Mouse (Mus musculus): Measurements from ENCODE around the gene Polr1c. TPM values are rescaled to one million over a fixed set of nuclear protein-coding genes. Genes with fewer than 3 reads are reported as not detected.

Gene Polr1c
- polyA plus RNA-seq, 1 experiment: 55.4 TPM

GRCm38 (mm10) chr17:46259675-46260074, 11.8 kb upstream of the Polr1c start:
- WGBS: 85% methylated on average over 17 of the region's 17 CpGs

GRCm38 (mm10) chr17:46258279-46259053, 10.6 kb upstream of the Polr1c start:
- WGBS: 88% methylated on average over 30 of the region's 30 CpGs
- H3K4me3 ChIP-seq (replicated peaks; ENCODE audit: control insufficient read depth, low read depth, low read length): no peak overlapping the region
- H3K4me1 ChIP-seq (ENCODE audit: control insufficient read depth, insufficient read depth, low read length): no peaks in the 10 kb centered on the region; the same call in 1 of the 2 replicates
- H3K27ac ChIP-seq (ENCODE audit: control insufficient read depth, insufficient read depth, low read depth, low read length, poor library complexity): no peak overlapping the region
- TF ChIP-seq CTCF (IDR thresholded peaks at IDR 0.05; ENCODE audit: control insufficient read depth, insufficient read depth, low read length) (no peak), POLR2A (IDR thresholded peaks at IDR 0.05; ENCODE audit: borderline replicate concordance, control insufficient read depth, low read depth, low read length) (no peak)

More at GRCm38 (mm10) chr17:46259675-46260074, 11.8 kb upstream of the Polr1c start:
- TF ChIP-seq CTCF (IDR thresholded peaks at IDR 0.05; ENCODE audit: control insufficient read depth, insufficient read depth, low read length) (no peak), POLR2A (IDR thresholded peaks at IDR 0.05; ENCODE audit: borderline replicate concordance, control insufficient read depth, low read depth, low read length) (no peak)
- H3K4me3 ChIP-seq (replicated peaks; ENCODE audit: control insufficient read depth, low read depth, low read length): no peak overlapping the region
- H3K27ac ChIP-seq (ENCODE audit: control insufficient read depth, insufficient read depth, low read depth, low read length, poor library complexity): no peak overlapping the region
- no peaks in the 10 kb centered on the region for H3K4me1 ChIP-seq (ENCODE audit: control insufficient read depth, insufficient read depth, low read length)

- Histone ChIP-seq H3K4me1 (ENCODE audit: control insufficient read depth, insufficient read depth, low read length) (no peaks in the 10 kb centered on the region; the same call in 1 of the 2 replicates), H3K4me3 (replicated peaks; ENCODE audit: control insufficient read depth, low read depth, low read length) (no peak overlapping the region), H3K27ac (ENCODE audit: control insufficient read depth, insufficient read depth, low read depth, low read length, poor library complexity) (no peak overlapping the region)
- 0 out of 2 replicates have a peak, but pooled peaks have one; percentile 13 for TF ChIP-seq POLR2A (IDR thresholded peaks at IDR 0.05; ENCODE audit: borderline replicate concordance, control insufficient read depth, low read depth, low read length)
- no peak for TF ChIP-seq CTCF (IDR thresholded peaks at IDR 0.05; ENCODE audit: control insufficient read depth, insufficient read depth, low read length)
- 52% methylated on average over 6 of the region's 6 CpGs for WGBS
Measured at GRCm38 (mm10) chr17:46255147-46255546, 7.3 kb upstream of the Polr1c start.

GRCm38 (mm10) chr17:46254106-46254505, 6.3 kb upstream of the Polr1c start:
- TF ChIP-seq POLR2A (IDR thresholded peaks at IDR 0.05; ENCODE audit: borderline replicate concordance, control insufficient read depth, low read depth, low read length): 0 out of 2 replicates have a peak, but pooled peaks have one; percentile 3
- TF ChIP-seq CTCF (IDR thresholded peaks at IDR 0.05; ENCODE audit: control insufficient read depth, insufficient read depth, low read length): no peak
- under 1% methylated on average over 54 of the region's 54 CpGs for whole genome bisulfite sequencing
- H3K4me3 ChIP-seq (replicated peaks; ENCODE audit: control insufficient read depth, low read depth, low read length): peak overlapping the region; percentile 33
- no peak overlapping the region; the same call in 1 of the 2 replicates for H3K27ac ChIP-seq (ENCODE audit: control insufficient read depth, insufficient read depth, low read depth, low read length, poor library complexity)
- H3K4me1 ChIP-seq (ENCODE audit: control insufficient read depth, insufficient read depth, low read length): no peaks in the 10 kb centered on the region; the same call in 1 of the 2 replicates

GRCm38 (mm10) chr17:46253452-46254084, 5.7 kb upstream of the Polr1c start, which contains the start of gene Lrrc73:
Gene Lrrc73 (plus strand): TSS chr17:46253531.
- TF ChIP-seq CTCF (IDR thresholded peaks at IDR 0.05; ENCODE audit: control insufficient read depth, insufficient read depth, low read length) (no peak), POLR2A (IDR thresholded peaks at IDR 0.05; ENCODE audit: borderline replicate concordance, control insufficient read depth, low read depth, low read length) (0 out of 2 replicates have a peak, but pooled peaks have one; percentile 9)
- H3K4me1 ChIP-seq (ENCODE audit: control insufficient read depth, insufficient read depth, low read length): no peaks in the 10 kb centered on the region; the same call in 1 of the 2 replicates
- WGBS: 1% methylated on average over 48 of the region's 48 CpGs
- H3K27ac ChIP-seq (ENCODE audit: control insufficient read depth, insufficient read depth, low read depth, low read length, poor library complexity): no peak within 1 kb of the TSS; the same call in 1 of the 2 replicates
- H3K4me3 ChIP-seq (replicated peaks; ENCODE audit: control insufficient read depth, low read depth, low read length): peak within 1 kb of the TSS; percentile 58

GRCm38 (mm10) chr17:46252571-46253451, 5.0 kb upstream of the Polr1c start:
- Histone ChIP-seq H3K4me3 (replicated peaks; ENCODE audit: control insufficient read depth, low read depth, low read length) (no peak overlapping the region), H3K4me1 (ENCODE audit: control insufficient read depth, insufficient read depth, low read length) (no peaks in the 10 kb centered on the region; the same call in 1 of the 2 replicates), H3K27ac (ENCODE audit: control insufficient read depth, insufficient read depth, low read depth, low read length, poor library complexity) (no peak overlapping the region)
- WGBS: 44% methylated on average over 14 of the region's 14 CpGs
- TF ChIP-seq CTCF (IDR thresholded peaks at IDR 0.05; ENCODE audit: control insufficient read depth, insufficient read depth, low read length): peak; percentile 41; the same call in 1 of the 2 replicates
- TF ChIP-seq POLR2A (IDR thresholded peaks at IDR 0.05; ENCODE audit: borderline replicate concordance, control insufficient read depth, low read depth, low read length): no peak

GRCm38 (mm10) chr17:46251174-46251573, 3.3 kb upstream of the Polr1c start:
- H3K4me3 ChIP-seq (replicated peaks; ENCODE audit: control insufficient read depth, low read depth, low read length): no peak overlapping the region
- no peak overlapping the region for H3K27ac ChIP-seq (ENCODE audit: control insufficient read depth, insufficient read depth, low read depth, low read length, poor library complexity)
- peaks cover 4% of the 10 kb centered on the region for H3K4me1 ChIP-seq (ENCODE audit: control insufficient read depth, insufficient read depth, low read length)
- 78% methylated on average over 7 of the region's 7 CpGs for WGBS
- TF ChIP-seq CTCF (IDR thresholded peaks at IDR 0.05; ENCODE audit: control insufficient read depth, insufficient read depth, low read length) (no peak), POLR2A (IDR thresholded peaks at IDR 0.05; ENCODE audit: borderline replicate concordance, control insufficient read depth, low read depth, low read length) (no peak)

Data from bone marrow, adult 2 months (tissue).